Mouse (Mus musculus): ENCODE measurements around the gene Alg9.

Gene Alg9

GRCm38 (mm10) chr9:50761520-50762243 lies 13.1 kb upstream of the Alg9 start:
- DNase-seq, result no peak

DNA sequence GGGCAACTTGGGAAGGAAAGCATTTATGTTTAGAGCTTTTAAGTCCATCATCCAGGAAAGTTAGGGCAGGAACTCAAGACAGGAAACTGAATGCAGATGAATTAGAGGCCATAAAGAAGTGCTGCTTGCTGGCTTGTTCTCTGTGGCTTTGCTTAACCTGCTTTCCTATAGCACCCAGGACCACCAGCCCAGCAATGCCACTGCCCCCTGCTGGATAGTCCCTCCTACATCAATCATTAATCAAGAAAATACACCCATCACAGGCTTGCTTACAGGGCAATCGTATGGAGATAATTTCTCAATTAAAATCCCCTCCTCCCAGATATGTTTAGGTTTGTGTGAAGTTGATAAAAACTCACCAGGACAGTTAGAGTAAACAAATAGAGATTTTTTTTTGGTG lies 11.5 kb upstream of the Alg9 start:
- DNase-seq, result no peak

DNA sequence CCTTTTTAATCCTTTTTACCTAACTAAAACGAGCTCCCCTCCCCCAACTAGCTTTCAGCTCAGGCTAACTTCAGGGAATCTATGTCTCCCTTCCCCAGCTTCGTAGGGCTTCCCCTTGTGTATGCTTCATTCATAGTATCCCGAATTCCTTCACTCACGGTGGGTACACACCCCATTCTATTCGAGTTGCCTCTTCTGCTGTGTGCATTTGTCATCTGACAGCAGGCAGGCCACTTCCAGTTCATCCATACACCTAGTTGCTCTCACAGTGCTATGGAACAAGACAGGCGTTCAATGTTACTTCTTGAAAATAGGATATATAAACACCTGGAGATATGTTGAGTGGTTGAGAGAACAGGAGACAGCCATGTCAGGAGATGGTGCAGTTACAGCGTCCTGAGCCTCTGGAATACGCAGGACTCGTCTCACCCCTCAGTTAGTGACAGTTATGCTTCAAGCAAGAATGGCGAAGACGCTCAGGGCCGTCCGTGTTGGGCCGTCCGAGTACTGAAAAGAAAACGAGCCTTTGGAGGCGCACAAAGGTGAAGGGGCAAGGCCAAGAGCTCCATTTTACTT lies 7.2 kb upstream of the Alg9 start:
- no peak for DNase-seq

DNA sequence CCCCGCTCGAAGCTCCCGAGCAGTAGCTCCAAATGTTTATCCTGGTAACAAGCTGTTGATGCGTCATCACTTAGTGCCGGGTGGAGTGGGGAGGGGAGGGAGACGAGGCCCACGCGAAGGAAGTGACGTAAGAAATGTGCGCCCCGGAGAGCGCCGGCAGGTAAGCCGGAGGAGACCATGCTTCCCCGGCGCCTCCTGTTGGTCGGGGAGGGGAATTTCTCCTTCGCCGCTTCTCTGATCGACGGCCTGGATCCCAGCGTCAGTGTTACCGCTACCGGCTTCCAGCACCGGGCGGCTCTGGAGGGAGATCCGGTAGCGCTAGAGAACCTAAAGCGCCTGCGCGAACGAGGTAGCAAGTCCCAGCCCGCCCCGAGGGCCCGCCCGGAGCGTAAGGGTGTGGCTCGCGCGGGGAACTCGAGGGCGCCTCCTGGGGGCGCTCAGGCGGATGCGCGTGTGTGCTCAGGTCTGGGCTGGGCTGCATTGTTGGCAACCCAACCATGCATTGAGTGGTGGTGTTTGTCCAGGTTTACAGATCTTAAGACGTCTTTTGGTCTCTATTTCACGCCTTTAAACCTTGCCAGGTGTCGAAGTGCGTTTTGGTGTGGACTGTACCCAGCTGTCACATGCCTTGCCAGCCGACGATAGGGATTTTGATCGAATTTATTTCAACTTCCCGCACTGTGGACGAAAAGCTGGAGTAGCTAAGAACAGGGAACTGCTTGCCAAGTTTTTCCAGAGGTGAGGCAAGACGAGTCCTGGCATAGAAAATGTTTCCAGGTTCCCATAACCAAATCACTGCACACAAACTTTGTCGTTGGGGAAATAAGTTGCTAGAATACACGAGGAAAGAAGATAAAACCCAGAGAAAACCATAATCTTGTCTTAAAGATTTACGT lies 6.5 kb upstream of the Alg9 start, which contains the start of gene Fdxacb1:
Fdxacb1 (plus strand) TSS at position 130 of the 896 bp plus-strand sequence.
- peak; percentile 99 for DNase-seq

DNA sequence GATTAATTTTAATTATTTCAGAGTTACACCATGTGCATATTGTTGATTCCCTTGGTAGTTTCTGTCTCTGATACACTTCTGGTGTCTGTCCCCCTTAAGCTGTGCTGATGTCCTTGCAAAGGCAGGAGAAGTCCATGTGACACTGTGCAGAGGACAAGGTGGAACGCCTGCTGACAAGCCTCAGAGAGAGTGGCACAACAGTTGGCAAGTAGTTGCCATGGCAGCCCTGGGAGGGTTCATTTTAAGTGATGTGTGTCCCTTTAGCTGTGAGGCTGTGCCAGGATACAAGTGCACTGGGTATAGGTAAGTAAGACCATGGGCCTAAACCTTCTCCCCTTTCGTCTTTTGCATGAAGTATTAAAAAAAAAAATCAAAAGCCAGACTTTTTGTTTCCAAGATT lies 4.8 kb upstream of the Alg9 start:
- no peak for DNase-seq

- no peak for DNase-seq
Observed at GRCm38 (mm10) chr9:50774026-50774462, 775 bp upstream of the Alg9 start.

DNA sequence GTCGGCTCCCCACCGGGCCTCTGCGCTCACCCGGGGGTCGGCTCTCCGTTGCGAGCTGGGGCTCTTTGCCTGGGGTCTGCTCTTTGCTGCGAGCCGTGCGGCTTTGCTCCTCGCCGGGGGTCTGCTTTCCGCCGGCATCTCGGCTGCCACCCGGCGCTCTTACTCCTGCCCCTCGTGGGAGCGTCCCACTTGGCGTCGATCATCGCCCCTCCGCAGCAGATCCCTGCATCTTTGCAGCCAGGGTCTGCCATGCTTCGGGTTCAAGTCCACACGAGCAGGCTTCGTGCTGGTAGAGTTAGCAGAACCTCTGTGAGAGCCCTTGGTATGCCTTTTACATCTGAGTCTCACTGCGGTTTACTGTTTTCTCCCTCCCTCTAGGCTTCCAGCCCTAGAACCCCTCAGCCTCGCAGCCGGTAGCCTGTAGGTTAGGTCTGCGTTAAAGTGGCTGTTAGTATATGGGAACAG lies 875 bp downstream of the Alg9 start:
- DNase-seq, result no peak

- no peak for DNase-seq
Observed at GRCm38 (mm10) chr9:50776162-50776760, 1.4 kb downstream of the Alg9 start.

DNA sequence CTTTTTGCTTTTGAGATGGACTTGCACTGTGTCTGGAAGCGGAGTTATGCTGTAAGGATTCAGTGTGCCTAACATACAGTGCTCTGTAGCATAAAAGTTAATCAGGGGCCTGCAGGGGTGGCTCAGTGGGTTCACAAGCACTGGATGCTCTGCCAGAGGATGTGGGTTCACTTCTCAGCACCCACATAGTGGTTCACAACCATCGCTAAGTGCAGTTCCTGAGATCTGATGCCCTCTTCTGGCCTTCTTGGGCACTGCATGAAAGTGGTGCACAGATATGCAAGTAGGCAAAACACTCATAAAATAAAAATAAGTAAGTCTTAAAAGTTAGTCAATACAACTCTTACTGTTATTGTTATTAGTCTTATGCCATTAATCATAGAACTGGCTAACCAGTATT lies 7.3 kb downstream of the Alg9 start:
- no peak for DNase-seq

DNA sequence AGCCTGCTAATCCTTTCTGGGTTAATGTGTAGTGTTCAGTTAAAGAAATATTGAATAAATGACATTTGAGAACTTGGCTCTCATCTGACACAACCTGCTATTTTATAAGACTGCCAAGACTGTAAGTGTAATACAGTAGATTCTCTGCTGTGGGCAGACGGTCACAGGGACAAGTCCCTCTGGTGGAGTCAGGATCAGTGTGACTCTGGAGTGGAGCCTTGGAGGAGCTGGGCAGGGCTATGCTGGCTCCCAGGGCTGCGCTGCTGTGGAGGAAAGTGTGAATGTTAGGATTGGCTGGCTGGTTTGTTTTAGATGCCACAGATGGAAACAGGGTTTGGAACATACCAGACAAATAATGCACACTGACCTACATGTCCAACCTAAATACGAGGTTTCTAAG lies 20.4 kb downstream of the Alg9 start:
- no peak for DNase-seq

GRCm38 (mm10) chr9:50796776-50797175 lies 22.0 kb downstream of the Alg9 start:
- no peak for DNase-seq

- no peak for DNase-seq
Observed at GRCm38 (mm10) chr9:50797641-50798040, 22.8 kb downstream of the Alg9 start.

DNA sequence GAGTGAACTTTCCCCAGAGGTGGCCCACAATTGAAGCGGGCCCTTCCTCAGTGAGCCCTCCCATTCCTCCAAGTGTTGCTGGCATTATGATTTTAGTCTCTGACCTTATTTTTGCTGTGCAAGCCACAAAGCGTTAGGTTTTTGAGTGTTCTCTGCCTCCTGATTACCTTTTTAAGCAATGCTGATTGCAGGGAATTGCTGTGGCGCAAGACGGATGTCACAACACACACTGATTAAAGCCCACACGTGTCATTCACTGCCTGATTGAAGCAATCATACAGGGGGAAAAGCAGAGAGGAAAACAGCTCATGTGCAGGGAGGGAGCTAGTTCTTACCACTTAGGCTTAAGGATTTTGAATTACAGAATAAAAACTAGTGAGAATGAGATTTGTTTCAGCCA lies 23.5 kb downstream of the Alg9 start:
- no peak for DNase-seq

- DNase-seq, result no peak
Observed at GRCm38 (mm10) chr9:50800985-50801384, 26.2 kb downstream of the Alg9 start.

DNA sequence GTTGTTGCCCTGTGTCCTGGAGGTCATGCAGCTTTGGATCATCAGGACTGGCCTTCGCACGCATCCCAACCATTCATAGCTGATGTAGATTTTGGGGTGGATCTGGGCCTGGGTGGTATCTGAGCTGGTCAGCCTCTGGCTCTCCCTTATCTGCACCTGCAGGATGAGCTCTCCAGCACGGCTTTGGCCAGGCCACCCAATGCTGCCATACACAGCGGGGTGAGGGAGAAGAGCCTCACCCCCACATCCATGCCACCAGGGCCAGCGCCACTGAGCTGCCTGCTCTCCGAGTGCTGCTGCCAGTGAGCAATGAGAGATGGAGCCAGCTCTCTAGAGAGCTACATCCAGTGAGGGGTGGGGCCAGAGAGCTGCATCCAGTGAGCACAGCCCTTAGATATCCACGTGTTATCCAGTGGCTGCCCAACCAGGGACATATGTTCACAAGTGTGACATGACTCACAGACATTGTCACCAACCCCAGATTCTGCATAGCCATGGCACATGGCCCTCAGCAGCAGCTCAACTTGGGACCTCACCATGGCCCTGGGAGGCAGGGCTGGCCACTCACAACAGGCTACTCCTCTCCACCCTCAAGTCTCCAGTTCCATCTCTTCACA lies 28.3 kb downstream of the Alg9 start:
- no peak for DNase-seq

GRCm38 (mm10) chr9:50808471-50808870 lies 33.7 kb downstream of the Alg9 start:
- DNase-seq, result no peak

GRCm38 (mm10) chr9:50809146-50809545 lies 34.3 kb downstream of the Alg9 start:
- no peak for DNase-seq

- no peak for DNase-seq
Observed at GRCm38 (mm10) chr9:50811187-50811586, 36.4 kb downstream of the Alg9 start.

GRCm38 (mm10) chr9:50811746-50812145 lies 36.9 kb downstream of the Alg9 start:
- DNase-seq, result no peak

DNA sequence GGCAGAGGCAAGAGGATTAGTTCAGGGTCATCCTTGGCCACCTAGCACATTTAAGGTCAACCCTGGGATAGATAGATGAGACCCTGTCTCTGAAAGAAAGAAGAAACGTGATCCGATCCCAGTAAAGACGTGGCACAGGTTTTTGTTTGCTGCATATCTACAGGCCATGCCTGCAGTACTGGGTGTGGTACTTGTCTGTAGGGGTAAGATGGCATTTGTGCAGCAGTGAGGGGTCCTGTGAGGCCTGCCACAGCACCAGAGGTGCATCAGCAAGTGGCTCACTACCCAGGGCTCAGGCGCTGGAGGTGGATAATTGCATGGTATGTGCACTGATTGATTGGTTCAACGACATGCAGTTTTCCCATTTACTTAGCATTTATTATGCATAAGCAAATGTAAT lies 39.0 kb downstream of the Alg9 start:
- DNase-seq, result no peak

DNA sequence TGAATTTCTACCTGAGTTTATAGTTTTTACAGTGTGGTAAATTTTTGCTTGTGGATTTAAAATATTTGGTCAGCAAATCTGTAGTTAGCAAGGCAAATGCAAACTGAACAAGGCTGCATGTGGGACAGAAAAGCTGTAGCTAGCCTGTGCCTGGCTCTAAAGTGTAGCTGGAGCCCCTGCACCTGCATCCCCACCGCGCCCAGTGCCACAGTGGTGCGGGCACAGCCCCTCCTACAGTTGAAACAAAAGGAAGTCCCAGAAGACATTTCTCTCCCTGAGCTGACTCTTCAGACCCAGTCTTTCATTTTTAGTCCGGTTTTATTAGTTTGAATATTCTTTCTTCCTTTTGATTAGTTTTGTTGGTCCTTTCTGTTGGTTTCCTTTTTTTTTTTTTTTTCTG lies 40.8 kb downstream of the Alg9 start:
- DNase-seq, result no peak

DNA sequence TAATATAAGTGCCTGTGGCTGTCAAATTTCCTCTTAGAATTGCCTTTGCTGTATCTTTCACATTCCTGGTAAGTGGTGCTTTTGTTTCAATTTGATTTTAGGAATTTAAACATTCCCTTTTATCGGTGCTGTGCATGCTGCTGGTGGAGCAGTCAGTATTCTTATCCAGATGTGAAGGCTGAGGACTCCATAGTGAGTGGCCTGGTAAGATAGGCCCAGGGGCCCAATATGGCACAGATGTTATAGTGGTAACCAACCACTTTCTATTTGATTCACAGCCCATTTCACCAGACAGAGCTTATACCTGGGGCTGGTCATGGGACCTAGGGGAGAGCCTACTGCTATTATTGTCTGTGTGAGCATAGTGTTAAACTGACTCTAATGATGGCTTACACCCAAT lies 41.7 kb downstream of the Alg9 start:
- DNase-seq, result no peak

GRCm38 (mm10) chr9:50818050-50818449 lies 43.2 kb downstream of the Alg9 start:
- no peak for DNase-seq

Measured in right cerebral cortex, adult 18-20 months (tissue).